Mouse (Mus musculus) kidney, adult 2 months (tissue): ENCODE results near the gene Naa10. TPM values are rescaled to one million over a fixed set of nuclear protein-coding genes. Genes with fewer than 3 reads are reported as not detected.

ENCODE experiments used
- DNase-seq: peaks from one replicate; pipeline ENCODE4 v3.0.0; 2021
- H3K27ac ChIP-seq: fragments of 200-500 bp; 2 replicates; pipeline ENCODE4 v1.5.1; 2012; ENCODE audit warnings: low read depth, low read length, control low read depth, inconsistent platforms; ENCODE audit not compliant: insufficient read depth
- H3K27me3 ChIP-seq: fragments of 200-500 bp; replicated peaks from 2 replicates; pipeline ENCODE4 v1.6.1; 2012; ENCODE audit warnings: mild to moderate bottlenecking, moderate library complexity, low read length, inconsistent platforms; ENCODE audit not compliant: control insufficient read depth, insufficient read depth
- H3K36me3 ChIP-seq: fragments of 200-500 bp; 2 replicates; pipeline ENCODE4 v1.6.1; 2012; ENCODE audit warnings: mild to moderate bottlenecking, moderate library complexity, low read length, inconsistent platforms; ENCODE audit not compliant: control insufficient read depth, insufficient read depth
- H3K4me1 ChIP-seq: fragments of 200-500 bp; 2 replicates; pipeline ENCODE4 v1.6.1; 2011; ENCODE audit warnings: low read length; ENCODE audit not compliant: control insufficient read depth, insufficient read depth
- H3K4me3 ChIP-seq: fragments of 200-500 bp; 2 replicates; pipeline ENCODE4 v1.5.1; 2011; ENCODE audit warnings: mild to moderate bottlenecking, low read depth, low read length, control low read depth; ENCODE audit not compliant: insufficient read depth
- CTCF ChIP-seq: fragments of 200-500 bp; conservative IDR thresholded peaks from 2 replicates; pipeline ENCODE4 v1.5.1; 2011; ENCODE audit warnings: low read depth, mild to moderate bottlenecking, control low read depth, low read length, moderate library complexity, mixed read lengths; ENCODE audit not compliant: insufficient read depth, insufficient read length
- POLR2A ChIP-seq: fragments of 200-500 bp; IDR thresholded peaks from one replicate; pipeline ENCODE4 v1.6.1; 2011; ENCODE audit warnings: low read depth, low read length, control low read depth
- WGBS: fragments of 180-500 bp; shearing (Covaris S2); methylation state at CpG from one replicate; pipeline ENCODE4 v1.1.7; 2018; 5-methylcytosine and 5-hydroxymethylcytosine counted together
- polyA plus RNA-seq: library from polyadenylated mRNA; depleted of rRNA; stranded (reverse); fragments of >200 nt; gene quantifications from 2 replicates; pipeline ENCODE4 v1.2.3, GENCODE M21; 2012; rRNA removed

Naa10 gene
- polyA plus RNA-seq, result 61.3 and 69.7 TPM in 2 replicates

GRCm38 (mm10) chrX:73921823-73922549, at the start of gene Naa10, which contains the start of gene Arhgap4:
Gene Naa10, minus strand, starts transcription at chrX:73921944.
Gene Arhgap4, minus strand, starts transcription at chrX:73921870.
- Histone ChIP-seq H3K4me1 (0 out of 2 replicates have a peak, but pooled peaks cover 3% of the 10 kb centered on the region), H3K27me3 (no peaks in the 10 kb centered on the region), H3K27ac (peak within 1 kb of the TSS; percentile 66), H3K36me3 (no peaks in the 10 kb centered on the region), H3K4me3 (peak within 1 kb of the TSS; percentile 84)
- TF ChIP-seq POLR2A (no peak), CTCF (no peak)
- WGBS, result 1% methylated on average over 43 of the region's 43 CpGs
- peak; percentile 93 for DNase-seq

- TF ChIP-seq POLR2A (no peak), CTCF (no peak)
- no peak overlapping the region for H3K27ac ChIP-seq
- DNase-seq, result no peak
- no peaks in the 10 kb centered on the region for H3K4me1 ChIP-seq
- H3K4me3 ChIP-seq, result no peak overlapping the region
- H3K27me3 ChIP-seq, result no peaks in the 10 kb centered on the region
- H3K36me3 ChIP-seq, result no peaks in the 10 kb centered on the region
Observed at GRCm38 (mm10) chrX:73970781-73971180, 49.0 kb upstream of the Naa10 start.

- no peak overlapping the region for H3K4me3 ChIP-seq
- DNase-seq, result no peak
- no peaks in the 10 kb centered on the region for H3K4me1 ChIP-seq
- H3K27me3 ChIP-seq, result no peaks in the 10 kb centered on the region
- no peaks in the 10 kb centered on the region for H3K36me3 ChIP-seq
- H3K27ac ChIP-seq, result no peak overlapping the region
- no peak for TF ChIP-seq POLR2A
- 98% methylated on average over 2 of the region's 2 CpGs for WGBS
Observed at GRCm38 (mm10) chrX:73969729-73970128, 48.0 kb upstream of the Naa10 start.

GRCm38 (mm10) chrX:73969167-73969566, 47.4 kb upstream of the Naa10 start:
- DNase-seq, result no peak

GRCm38 (mm10) chrX:73967177-73968075, 45.7 kb upstream of the Naa10 start:
- Histone ChIP-seq H3K4me3 (peak overlapping the region; percentile 97), H3K27me3 (no peaks in the 10 kb centered on the region), H3K4me1 (peaks cover 6% of the 10 kb centered on the region; the same call in 1 of the 2 replicates), H3K27ac (peak overlapping the region; percentile 93), H3K36me3 (no peaks in the 10 kb centered on the region)
- DNase-seq, result peak; percentile 94
- peak; percentile 44 for TF ChIP-seq POLR2A
- TF ChIP-seq CTCF, result no peak
- WGBS, result under 1% methylated on average over 60 of the region's 60 CpGs

More at GRCm38 (mm10) chrX:73969167-73969566, 47.4 kb upstream of the Naa10 start:
- Histone ChIP-seq H3K27me3 (no peaks in the 10 kb centered on the region), H3K27ac (no peak overlapping the region), H3K4me1 (peaks cover 4% of the 10 kb centered on the region; the same call in 1 of the 2 replicates), H3K4me3 (no peak overlapping the region), H3K36me3 (no peaks in the 10 kb centered on the region)
- no peak for TF ChIP-seq CTCF
- TF ChIP-seq POLR2A, result no peak
- 95% methylated on average over 1 of the region's 1 CpGs for WGBS

GRCm38 (mm10) chrX:73966248-73967176, 44.8 kb upstream of the Naa10 start, which contains the start of gene Hcfc1:
Gene Hcfc1, minus strand, starts transcription at chrX:73966357.
- TF ChIP-seq POLR2A (no peak), CTCF (no peak)
- peak; percentile 94 for DNase-seq
- no peaks in the 10 kb centered on the region for H3K27me3 ChIP-seq
- no peaks in the 10 kb centered on the region for H3K36me3 ChIP-seq
- H3K4me3 ChIP-seq, result peak within 1 kb of the TSS; percentile 97
- peak within 1 kb of the TSS; percentile 93 for H3K27ac ChIP-seq
- H3K4me1 ChIP-seq, result peaks cover 6% of the 10 kb centered on the region; the same call in 1 of the 2 replicates
- WGBS, result under 1% methylated on average over 58 of the region's 58 CpGs
